Mouse (Mus musculus) embryo, embryonic 9.5 days (tissue): ENCODE results near the gene Ifih1.

Experiments used
- DNase-seq: peaks from one replicate; pipeline ENCODE4 v3.0.0-alpha.2; 2017; ENCODE audit errors: extremely low spot score

The Ifih1 gene

DNA sequence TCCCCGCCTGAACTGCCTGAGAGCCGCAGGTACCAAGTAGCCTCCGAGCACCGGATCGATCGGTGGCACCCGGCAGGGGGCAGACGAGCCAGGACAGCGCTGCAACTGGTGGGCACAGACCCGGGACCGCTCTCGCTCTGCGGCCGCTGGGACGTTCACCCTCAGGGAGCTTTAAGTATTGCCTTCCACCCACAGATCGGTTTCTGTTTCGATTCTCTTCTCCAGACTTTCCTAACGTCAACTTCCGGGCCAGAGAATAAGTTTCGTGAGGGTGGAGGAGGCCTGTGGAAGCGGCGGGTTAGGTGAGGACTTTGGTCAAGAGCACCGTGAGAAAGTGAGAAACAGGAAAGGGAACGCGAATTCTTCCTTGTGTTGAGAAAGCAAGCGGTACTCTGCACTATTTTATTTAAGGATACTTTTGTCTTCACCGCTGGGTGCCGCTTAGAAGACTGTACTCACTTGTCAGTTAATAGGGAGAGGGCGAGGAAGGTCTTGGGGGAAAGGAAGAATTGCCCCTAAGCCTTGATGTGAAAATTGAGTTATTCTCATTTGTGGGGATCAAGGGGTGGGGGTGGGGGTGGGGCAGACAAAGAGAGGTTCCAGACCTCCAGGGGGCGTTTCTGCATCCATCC, at the start of gene Ifih1:
TSS of gene Ifih1 (minus strand) at position 242 of the 632 bp plus-strand sequence.
- peak; percentile 73 for DNase-seq

- no peak for DNase-seq
These were observed 39.9 kb upstream of the Ifih1 start for GRCm38 (mm10) chr2:62685934-62686333.

GRCm38 (mm10) chr2:62684989-62685595, 39.0 kb upstream of the Ifih1 start:
- DNase-seq, result no peak

- no peak for DNase-seq
These were observed 35.6 kb upstream of the Ifih1 start for GRCm38 (mm10) chr2:62681667-62682066.

- DNase-seq, result no peak
These were observed 26.7 kb upstream of the Ifih1 start for GRCm38 (mm10) chr2:62672788-62673187.

DNA sequence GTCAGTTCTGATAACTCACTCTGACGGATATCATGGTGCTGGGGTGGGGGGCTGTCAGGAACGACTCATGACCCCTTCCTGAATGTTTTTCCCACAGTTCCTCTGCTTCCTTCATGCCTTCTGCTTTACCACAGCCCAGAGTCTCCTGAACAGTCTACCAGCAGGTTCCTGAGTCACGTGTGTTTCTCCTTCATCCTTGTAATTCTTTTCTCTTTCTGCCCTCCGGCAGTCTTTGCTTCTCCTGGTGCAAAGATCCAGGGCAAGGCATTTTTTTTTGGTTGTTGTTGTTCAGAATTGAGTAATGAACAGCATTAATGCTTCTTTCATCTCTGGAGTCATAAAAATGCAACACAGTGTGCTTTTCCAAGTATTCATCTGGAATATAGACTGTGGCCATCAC, 24.7 kb upstream of the Ifih1 start:
- no peak for DNase-seq

GRCm38 (mm10) chr2:62670301-62670700, 24.2 kb upstream of the Ifih1 start:
- DNase-seq, result no peak

GRCm38 (mm10) chr2:62669848-62670247, 23.8 kb upstream of the Ifih1 start:
- DNase-seq, result no peak

- no peak for DNase-seq
These were observed 19.5 kb upstream of the Ifih1 start for GRCm38 (mm10) chr2:62665536-62665935.

GRCm38 (mm10) chr2:62664839-62665238, 18.8 kb upstream of the Ifih1 start:
- no peak for DNase-seq

DNA sequence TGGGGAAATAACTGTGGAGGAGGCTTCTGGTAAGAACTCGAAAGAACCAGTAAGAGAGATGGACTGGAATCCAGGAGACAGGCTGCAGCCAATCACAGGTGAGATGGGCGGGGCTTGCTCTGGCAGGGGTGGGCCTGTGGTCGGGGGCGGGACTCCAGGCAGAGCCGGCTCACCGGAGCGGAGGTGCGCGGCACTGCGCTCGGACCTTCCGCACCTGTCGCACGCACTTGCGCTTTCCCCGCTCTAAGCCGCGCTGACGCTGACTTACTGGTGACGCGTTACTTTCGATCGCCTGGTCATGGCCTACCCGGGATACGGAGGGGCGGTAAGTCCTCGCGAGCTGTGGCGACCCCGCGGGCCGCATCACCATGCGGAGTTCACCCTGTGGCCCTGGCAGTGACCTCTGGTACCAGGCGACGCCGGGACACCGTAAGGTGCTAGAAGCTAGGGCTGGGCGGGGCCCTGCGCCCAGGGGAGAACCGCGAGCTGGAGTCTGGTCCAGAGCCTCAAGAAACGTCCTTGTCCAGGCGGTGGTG, 18.1 kb upstream of the Ifih1 start, which contains the start of gene Gca:
TSS of gene Gca (plus strand) at position 151 of the 536 bp plus-strand sequence.
- DNase-seq, result peak; percentile 84

GRCm38 (mm10) chr2:62662560-62662959, 16.5 kb upstream of the Ifih1 start:
- no peak for DNase-seq

- DNase-seq, result no peak
These were observed 14.5 kb upstream of the Ifih1 start for GRCm38 (mm10) chr2:62660565-62660964.

DNA sequence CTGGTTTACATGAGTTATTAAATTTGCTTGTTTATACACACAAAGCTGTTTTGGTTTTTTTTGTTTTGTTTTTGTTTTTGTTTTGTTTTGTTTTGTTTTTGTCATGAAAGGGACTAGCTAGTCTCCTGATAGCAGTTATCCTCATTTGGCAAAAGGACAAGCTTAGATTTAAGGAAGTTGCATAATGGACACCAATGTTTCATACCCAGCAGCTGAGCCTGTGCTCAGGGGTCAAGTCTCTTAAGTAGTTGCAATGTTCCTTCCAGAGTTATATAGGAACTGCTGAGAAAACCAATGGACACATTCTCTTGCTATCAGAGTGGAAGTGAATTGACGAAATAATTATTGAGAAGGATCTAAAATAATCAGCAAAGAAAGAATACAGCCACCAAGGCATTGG, 10.0 kb upstream of the Ifih1 start:
- no peak for DNase-seq

- peak; percentile 39 for DNase-seq
These were observed 8.7 kb upstream of the Ifih1 start for GRCm38 (mm10) chr2:62654519-62655338.

DNA sequence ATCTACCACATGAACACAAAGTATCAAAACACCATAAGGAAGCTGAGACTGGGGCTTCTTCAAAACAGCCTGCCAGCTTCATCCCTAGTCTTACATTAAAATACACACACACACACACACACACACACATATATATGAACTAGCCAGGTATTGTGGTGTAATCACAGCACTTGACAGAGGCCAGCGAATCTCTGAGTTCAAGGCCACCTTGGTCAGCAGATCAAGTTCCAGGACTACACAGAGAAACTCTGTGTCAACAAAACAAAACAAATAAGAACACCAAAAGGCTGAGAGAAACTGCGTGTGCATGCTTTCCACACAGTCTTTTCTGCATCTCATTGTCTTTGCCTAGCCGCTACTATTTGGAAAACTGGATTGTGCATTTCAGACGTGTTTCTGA, 6.4 kb upstream of the Ifih1 start:
- no peak for DNase-seq

DNA sequence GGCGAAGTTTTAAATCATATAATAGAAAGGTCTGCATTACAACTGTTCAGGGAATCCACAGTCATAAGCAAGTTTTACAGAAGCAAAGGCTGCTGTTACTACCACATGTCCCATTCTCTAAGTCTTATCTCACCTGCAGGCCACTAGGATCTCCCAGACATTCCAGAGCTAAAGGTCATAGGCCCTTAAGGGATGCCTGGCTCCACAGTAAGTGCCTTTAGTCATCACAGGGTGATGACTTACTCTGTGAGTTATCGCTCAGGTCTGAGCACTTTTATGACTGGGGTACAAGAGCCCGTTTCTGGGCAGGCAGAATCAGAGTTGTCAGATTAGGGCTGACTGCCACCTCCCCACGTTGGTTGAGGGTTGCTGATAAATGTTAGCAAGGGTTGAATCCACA, 5.8 kb upstream of the Ifih1 start:
- no peak for DNase-seq

GRCm38 (mm10) chr2:62646671-62647289, 725 bp upstream of the Ifih1 start:
- no peak for DNase-seq

GRCm38 (mm10) chr2:62645475-62645874, 580 bp downstream of the Ifih1 start:
- peak; percentile 17 for DNase-seq

- DNase-seq, result no peak
These were observed 1.2 kb downstream of the Ifih1 start for GRCm38 (mm10) chr2:62644891-62645290.

GRCm38 (mm10) chr2:62643405-62644305, 2.4 kb downstream of the Ifih1 start:
- DNase-seq, result peak; percentile 42
